Mouse (Mus musculus): ENCODE results near the gene Ube4b. TPM values are rescaled to one million over a fixed set of nuclear protein-coding genes. Genes with fewer than 3 reads are reported as not detected.
"Not testable (repeated sequence)": the region's sequence is repeated elsewhere in the genome, so short reads cannot be mapped to it uniquely, and the experiment has no call there.

The Ube4b gene
- polyA plus RNA-seq, 1 experiment = 38.0 TPM

- WGBS = 57% methylated on average over 1 of the region's 1 CpGs
- Histone ChIP-seq H3K27ac (ENCODE audit: control insufficient read depth, insufficient read depth, low read depth, low read length, poor library complexity) (no peak overlapping the region), H3K4me3 (replicated peaks; ENCODE audit: control insufficient read depth, low read depth, low read length) (no peak overlapping the region), H3K4me1 (ENCODE audit: control insufficient read depth, insufficient read depth, low read length) (no peaks in the 10 kb centered on the region; the same call in 1 of the 2 replicates)
- TF ChIP-seq CTCF (IDR thresholded peaks at IDR 0.05; ENCODE audit: control insufficient read depth, insufficient read depth, low read length) = no peak
Measured at GRCm38 (mm10) chr4:149459425-149459824, 32.9 kb upstream of the Ube4b start.

- Histone ChIP-seq H3K27ac (ENCODE audit: control insufficient read depth, insufficient read depth, low read depth, low read length, poor library complexity) (no peak overlapping the region), H3K4me3 (replicated peaks; ENCODE audit: control insufficient read depth, low read depth, low read length) (no peak overlapping the region), H3K4me1 (ENCODE audit: control insufficient read depth, insufficient read depth, low read length) (no peaks in the 10 kb centered on the region; the same call in 1 of the 2 replicates)
- WGBS = 46% methylated on average over 5 of the region's 5 CpGs
- TF ChIP-seq CTCF (IDR thresholded peaks at IDR 0.05; ENCODE audit: control insufficient read depth, insufficient read depth, low read length) (no peak), POLR2A (IDR thresholded peaks at IDR 0.05; ENCODE audit: borderline replicate concordance, control insufficient read depth, low read depth, low read length) (no peak)
Measured at GRCm38 (mm10) chr4:149458526-149458925, 32.0 kb upstream of the Ube4b start.

- 67% methylated on average over 6 of the region's 6 CpGs for WGBS
- no peak for TF ChIP-seq POLR2A (IDR thresholded peaks at IDR 0.05; ENCODE audit: borderline replicate concordance, control insufficient read depth, low read depth, low read length)
- no peak for TF ChIP-seq CTCF (IDR thresholded peaks at IDR 0.05; ENCODE audit: control insufficient read depth, insufficient read depth, low read length)
- H3K27ac ChIP-seq (ENCODE audit: control insufficient read depth, insufficient read depth, low read depth, low read length, poor library complexity) = no peak overlapping the region
Measured at GRCm38 (mm10) chr4:149457831-149458430, 31.4 kb upstream of the Ube4b start.

GRCm38 (mm10) chr4:149457163-149457562 is 30.6 kb upstream of the Ube4b start:
- H3K4me3 ChIP-seq (replicated peaks; ENCODE audit: control insufficient read depth, low read depth, low read length); H3K4me1 ChIP-seq (ENCODE audit: control insufficient read depth, insufficient read depth, low read length); H3K27ac ChIP-seq (ENCODE audit: control insufficient read depth, insufficient read depth, low read depth, low read length, poor library complexity): not testable (repeated sequence)
- WGBS = 88% methylated on average over 27 of the region's 27 CpGs

More at GRCm38 (mm10) chr4:149457831-149458430, 31.4 kb upstream of the Ube4b start:
- no peak overlapping the region for H3K4me3 ChIP-seq (replicated peaks; ENCODE audit: control insufficient read depth, low read depth, low read length)
- no peaks in the 10 kb centered on the region; the same call in 1 of the 2 replicates for H3K4me1 ChIP-seq (ENCODE audit: control insufficient read depth, insufficient read depth, low read length)

- Histone ChIP-seq H3K27ac (ENCODE audit: control insufficient read depth, insufficient read depth, low read depth, low read length, poor library complexity) (no peak within 1 kb of the TSS), H3K4me1 (ENCODE audit: control insufficient read depth, insufficient read depth, low read length) (no peaks in the 10 kb centered on the region), H3K4me3 (replicated peaks; ENCODE audit: control insufficient read depth, low read depth, low read length) (no peak within 1 kb of the TSS)
- 74% methylated on average over 8 of the region's 8 CpGs for WGBS
- TF ChIP-seq CTCF (IDR thresholded peaks at IDR 0.05; ENCODE audit: control insufficient read depth, insufficient read depth, low read length) = no peak
- TF ChIP-seq POLR2A (IDR thresholded peaks at IDR 0.05; ENCODE audit: borderline replicate concordance, control insufficient read depth, low read depth, low read length) = no peak
Measured at GRCm38 (mm10) chr4:149454879-149455278, 28.3 kb upstream of the Ube4b start, which contains the start of gene Rbp7. Gene Rbp7, minus strand, starts transcription at chr4:149454978.

- 86% methylated on average over 17 of the region's 17 CpGs for WGBS
- Histone ChIP-seq H3K27ac (ENCODE audit: control insufficient read depth, insufficient read depth, low read depth, low read length, poor library complexity) (no peak overlapping the region), H3K4me3 (replicated peaks; ENCODE audit: control insufficient read depth, low read depth, low read length) (no peak overlapping the region), H3K4me1 (ENCODE audit: control insufficient read depth, insufficient read depth, low read length) (no peaks in the 10 kb centered on the region)
- TF ChIP-seq CTCF (IDR thresholded peaks at IDR 0.05; ENCODE audit: control insufficient read depth, insufficient read depth, low read length) (no peak), POLR2A (IDR thresholded peaks at IDR 0.05; ENCODE audit: borderline replicate concordance, control insufficient read depth, low read depth, low read length) (no peak)
Measured at GRCm38 (mm10) chr4:149454263-149454662, 27.7 kb upstream of the Ube4b start.

GRCm38 (mm10) chr4:149453656-149454055 is 27.1 kb upstream of the Ube4b start:
- no peak overlapping the region for H3K4me3 ChIP-seq (replicated peaks; ENCODE audit: control insufficient read depth, low read depth, low read length)
- no peaks in the 10 kb centered on the region for H3K4me1 ChIP-seq (ENCODE audit: control insufficient read depth, insufficient read depth, low read length)
- WGBS = 67% methylated on average over 4 of the region's 4 CpGs
- no peak overlapping the region for H3K27ac ChIP-seq (ENCODE audit: control insufficient read depth, insufficient read depth, low read depth, low read length, poor library complexity)
- TF ChIP-seq CTCF (IDR thresholded peaks at IDR 0.05; ENCODE audit: control insufficient read depth, insufficient read depth, low read length) = peak; percentile 56
- no peak for TF ChIP-seq POLR2A (IDR thresholded peaks at IDR 0.05; ENCODE audit: borderline replicate concordance, control insufficient read depth, low read depth, low read length)

- Histone ChIP-seq H3K4me1 (ENCODE audit: control insufficient read depth, insufficient read depth, low read length) (no peaks in the 10 kb centered on the region), H3K4me3 (replicated peaks; ENCODE audit: control insufficient read depth, low read depth, low read length) (no peak overlapping the region), H3K27ac (ENCODE audit: control insufficient read depth, insufficient read depth, low read depth, low read length, poor library complexity) (no peak overlapping the region)
- 75% methylated on average over 3 of the region's 3 CpGs for WGBS
- TF ChIP-seq POLR2A (IDR thresholded peaks at IDR 0.05; ENCODE audit: borderline replicate concordance, control insufficient read depth, low read depth, low read length) = no peak
- TF ChIP-seq CTCF (IDR thresholded peaks at IDR 0.05; ENCODE audit: control insufficient read depth, insufficient read depth, low read length) = no peak
Measured at GRCm38 (mm10) chr4:149450636-149451035, 24.1 kb upstream of the Ube4b start.

GRCm38 (mm10) chr4:149446309-149446708 is 19.8 kb upstream of the Ube4b start:
- TF ChIP-seq POLR2A (IDR thresholded peaks at IDR 0.05; ENCODE audit: borderline replicate concordance, control insufficient read depth, low read depth, low read length) (no peak), CTCF (IDR thresholded peaks at IDR 0.05; ENCODE audit: control insufficient read depth, insufficient read depth, low read length) (no peak)
- 71% methylated on average over 1 of the region's 1 CpGs for WGBS
- Histone ChIP-seq H3K27ac (ENCODE audit: control insufficient read depth, insufficient read depth, low read depth, low read length, poor library complexity) (no peak overlapping the region), H3K4me1 (ENCODE audit: control insufficient read depth, insufficient read depth, low read length) (no peaks in the 10 kb centered on the region; the same call in 1 of the 2 replicates), H3K4me3 (replicated peaks; ENCODE audit: control insufficient read depth, low read depth, low read length) (no peak overlapping the region)
